Mouse (Mus musculus) stomach, postnatal 0 days (tissue): ENCODE measurements around the gene Sulf2. TPM values are rescaled to one million over a fixed set of nuclear protein-coding genes. Genes with fewer than 3 reads are reported as not detected.

Experiments used
- ATAC-seq: fragments of 200-750 bp; cut with Nextera tagmentation; 2 replicates; pipeline ENCODE4 v1.8.0; 2017; ENCODE audit not compliant: low FRiP score, low TSS enrichment
- DNase-seq: peaks from one replicate; pipeline ENCODE4 v3.0.0-alpha.2; 2016; ENCODE audit warnings: low spot score
- H3K27ac ChIP-seq: fragments of 300-500 bp; sonication (generic); replicated peaks from 2 replicates; pipeline ENCODE4 v1.5.1; 2014; ENCODE audit warnings: mild to moderate bottlenecking, control low read depth
- H3K27me3 ChIP-seq: fragments of 300-500 bp; sonication (generic); 2 replicates; pipeline ENCODE4 v1.6.1; 2014; ENCODE audit warnings: low read length; ENCODE audit not compliant: control insufficient read depth, insufficient read depth
- H3K36me3 ChIP-seq: fragments of 300-500 bp; sonication (generic); 2 replicates; pipeline ENCODE4 v1.6.1; 2014; ENCODE audit warnings: low read length, mixed read lengths; ENCODE audit not compliant: control insufficient read depth, insufficient read depth
- H3K4me1 ChIP-seq: fragments of 300-500 bp; sonication (generic); replicated peaks from 2 replicates; pipeline ENCODE4 v1.6.1; 2014; ENCODE audit warnings: antibody characterized with exemption; ENCODE audit not compliant: control insufficient read depth, insufficient read depth
- H3K4me2 ChIP-seq: fragments of 300-500 bp; sonication (generic); replicated peaks from 2 replicates; pipeline ENCODE4 v1.6.1; 2014; ENCODE audit warnings: low read depth, mild to moderate bottlenecking, control low read depth, moderate library complexity
- H3K4me3 ChIP-seq: fragments of 300-500 bp; sonication (generic); 2 replicates; pipeline ENCODE4 v1.5.1; 2014; ENCODE audit warnings: low read depth, low read length, control low read depth
- H3K9ac ChIP-seq: fragments of 300-500 bp; sonication (generic); 2 replicates; pipeline ENCODE4 v1.6.1; 2014; ENCODE audit warnings: mild to moderate bottlenecking, low read length, control low read depth, mixed read lengths
- H3K9me3 ChIP-seq: fragments of 300-500 bp; sonication (generic); 2 replicates; pipeline ENCODE4 v1.6.1; 2016; ENCODE audit warnings: low read length; ENCODE audit not compliant: control insufficient read depth
- CTCF ChIP-seq: IDR thresholded peaks from 2 replicates; pipeline ENCODE4 v1.5.1; 2016; ENCODE audit warnings: antibody characterized with exemption, low read depth, mild to moderate bottlenecking, moderate library complexity
- EP300 ChIP-seq: optimal IDR thresholded peaks from 2 replicates; pipeline ENCODE3; 2016; ENCODE audit warnings: antibody characterized with exemption
- WGBS: fragments of 180-500 bp; shearing (Covaris S2); extraction: QIAGEN DNeasy Blood & Tissue Kit; methylation state at CpG from one replicate; pipeline ENCODE4 v1.1.7; 2014; 5-methylcytosine and 5-hydroxymethylcytosine counted together
- polyA plus RNA-seq: library from polyadenylated mRNA; unstranded; fragments of >200 nt; fragmentation: Nextera tagmentation; extraction: Ambion mirVana; gene quantifications from 2 replicates; pipeline ENCODE4 v1.2.1, GENCODE M21; 2015

Sulf2 gene
- polyA plus RNA-seq, 1 experiment from 2014 or later = 49.1 TPM

DNA sequence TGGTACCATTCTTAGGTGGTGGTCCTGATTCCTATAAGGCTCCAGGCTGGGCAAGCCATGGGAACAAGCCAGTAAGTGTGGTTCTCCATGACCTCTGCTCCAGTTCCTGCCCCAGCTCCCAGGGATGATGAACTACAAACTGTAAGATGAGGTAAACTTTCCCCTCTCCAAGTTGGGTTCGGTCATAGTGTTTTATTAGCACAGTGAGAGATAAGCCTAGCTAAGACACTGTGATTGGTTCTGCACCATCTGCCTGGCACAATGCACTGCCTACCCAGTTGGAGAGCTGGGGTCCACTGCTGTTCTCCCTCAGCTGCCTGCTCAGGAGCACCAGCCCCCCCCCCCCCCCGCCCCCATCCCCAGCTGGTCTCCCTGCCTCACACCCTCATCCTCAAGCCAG lies 30.4 kb downstream of the Sulf2 start:
- no peaks in the 10 kb centered on the region for H3K4me1 ChIP-seq
- H3K27me3 ChIP-seq = no peaks in the 10 kb centered on the region
- DNase-seq (no peak), ATAC-seq (0 out of 2 replicates have a peak, but pooled peaks have one; percentile 28)
- no peak overlapping the region for H3K4me2 ChIP-seq
- H3K9ac ChIP-seq = no peak overlapping the region
- H3K27ac ChIP-seq = no peak overlapping the region
- no peak overlapping the region for H3K4me3 ChIP-seq
- TF ChIP-seq EP300 (no peak), CTCF (no peak)
- H3K36me3 ChIP-seq = no peaks in the 10 kb centered on the region
- 53% methylated on average over 1 of the region's 2 CpGs for WGBS
- no peaks in the 10 kb centered on the region for H3K9me3 ChIP-seq

- no peaks in the 10 kb centered on the region for H3K4me1 ChIP-seq
- H3K27me3 ChIP-seq = no peaks in the 10 kb centered on the region
- no peak overlapping the region for H3K4me2 ChIP-seq
- H3K27ac ChIP-seq = no peak overlapping the region
- DNase-seq = no peak
- no peaks in the 10 kb centered on the region for H3K36me3 ChIP-seq
- no peaks in the 10 kb centered on the region for H3K9me3 ChIP-seq
- TF ChIP-seq EP300 (no peak), CTCF (no peak)
- H3K4me3 ChIP-seq = no peak overlapping the region
- no peak for ATAC-seq
- WGBS = 64% methylated on average over 6 of the region's 6 CpGs
- H3K9ac ChIP-seq = no peak overlapping the region
Measured at GRCm38 (mm10) chr2:166122781-166123180, 32.7 kb downstream of the Sulf2 start.

DNA sequence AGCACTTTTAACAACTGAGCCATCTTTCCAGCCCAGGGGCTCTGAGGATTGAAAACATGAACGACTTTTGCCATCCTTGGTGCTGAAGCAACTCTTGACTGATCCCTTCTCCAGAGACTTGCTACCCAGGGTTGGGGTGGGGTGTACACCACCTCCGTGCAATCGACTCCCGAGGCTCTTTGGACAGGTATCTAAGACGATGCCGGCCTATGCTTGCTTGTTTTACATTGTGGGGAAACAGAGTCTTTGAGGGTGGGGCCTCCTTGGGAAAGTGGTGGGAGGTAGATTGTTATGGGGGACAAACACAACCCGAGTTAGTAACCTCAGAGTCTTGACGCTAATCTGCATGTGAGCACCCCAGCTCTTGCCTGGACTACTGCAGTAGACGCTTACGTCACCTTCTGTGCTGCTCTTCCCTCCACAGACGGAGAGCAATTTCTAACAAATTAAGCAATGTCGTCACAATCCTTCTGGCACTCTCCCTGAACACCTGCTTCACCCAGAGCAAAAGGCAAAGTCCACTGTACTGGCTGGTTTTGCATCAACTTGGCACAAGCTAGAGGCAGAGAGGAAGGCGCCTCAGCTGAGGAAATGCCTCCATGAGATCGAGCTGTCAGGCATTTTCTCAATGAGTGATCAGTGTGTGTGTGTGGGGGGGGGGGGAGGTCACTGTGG lies 33.6 kb downstream of the Sulf2 start:
- TF ChIP-seq EP300 (no peak), CTCF (no peak)
- Histone ChIP-seq H3K27ac (no peak overlapping the region), H3K36me3 (no peaks in the 10 kb centered on the region), H3K4me3 (no peak overlapping the region), H3K9me3 (no peaks in the 10 kb centered on the region), H3K4me1 (no peaks in the 10 kb centered on the region), H3K27me3 (no peaks in the 10 kb centered on the region), H3K9ac (no peak overlapping the region), H3K4me2 (no peak overlapping the region)
- peak; percentile 69 for ATAC-seq
- WGBS = 69% methylated on average over 14 of the region's 14 CpGs
- DNase-seq = peak; percentile 49

- Histone ChIP-seq H3K9ac (no peak overlapping the region), H3K4me2 (no peak overlapping the region), H3K4me3 (no peak overlapping the region), H3K27me3 (no peaks in the 10 kb centered on the region), H3K27ac (no peak overlapping the region), H3K4me1 (no peaks in the 10 kb centered on the region), H3K9me3 (no peaks in the 10 kb centered on the region), H3K36me3 (0 out of 2 replicates have a peak, but pooled peaks cover 2% of the 10 kb centered on the region)
- TF ChIP-seq CTCF = no peak
- no peak for TF ChIP-seq EP300
- ATAC-seq = no peak
- no peak for DNase-seq
- WGBS = 72% methylated on average over 2 of the region's 2 CpGs
Measured at GRCm38 (mm10) chr2:166119992-166120391, 35.5 kb downstream of the Sulf2 start.

- no peak for DNase-seq
- no peaks in the 10 kb centered on the region for H3K9me3 ChIP-seq
- no peak overlapping the region for H3K4me2 ChIP-seq
- no peaks in the 10 kb centered on the region for H3K4me1 ChIP-seq
- 89% methylated on average over 16 of the region's 16 CpGs for WGBS
- no peak overlapping the region for H3K9ac ChIP-seq
- TF ChIP-seq EP300 (no peak), CTCF (no peak)
- 0 out of 2 replicates have a peak, but pooled peaks have one; percentile 34 for ATAC-seq
- H3K27ac ChIP-seq = no peak overlapping the region
- 0 out of 2 replicates have a peak, but pooled peaks cover 2% of the 10 kb centered on the region for H3K36me3 ChIP-seq
- no peaks in the 10 kb centered on the region for H3K27me3 ChIP-seq
- H3K4me3 ChIP-seq = no peak overlapping the region
Measured at GRCm38 (mm10) chr2:166116704-166117103, 38.8 kb downstream of the Sulf2 start.

GRCm38 (mm10) chr2:166116278-166116608 lies 39.2 kb downstream of the Sulf2 start:
- H3K36me3 ChIP-seq = 0 out of 2 replicates have a peak, but pooled peaks cover 2% of the 10 kb centered on the region
- no peak overlapping the region for H3K4me3 ChIP-seq
- no peak overlapping the region for H3K27ac ChIP-seq
- no peaks in the 10 kb centered on the region for H3K27me3 ChIP-seq
- TF ChIP-seq CTCF (no peak), EP300 (no peak)
- ATAC-seq (peak; percentile 22; the same call in 1 of the 2 replicates), DNase-seq (no peak)
- 77% methylated on average over 7 of the region's 7 CpGs for WGBS
- no peaks in the 10 kb centered on the region for H3K9me3 ChIP-seq
- H3K9ac ChIP-seq = no peak overlapping the region
- no peaks in the 10 kb centered on the region for H3K4me1 ChIP-seq
- no peak overlapping the region for H3K4me2 ChIP-seq
